Mouse (Mus musculus) limb, embryonic 13.5 days (tissue): ENCODE results near the gene Nprl3. TPM values are rescaled to one million over a fixed set of nuclear protein-coding genes. Genes with fewer than 3 reads are reported as not detected.
A peak's percentile ranks its signal among the peaks of the same experiment; 100 is the strongest.

Source experiments
- ATAC-seq: fragments of 200-750 bp; cut with Nextera tagmentation; 2 replicates; pipeline ENCODE4 v1.8.0; 2017; ENCODE audit warnings: low read depth, moderate number of reproducible peaks, moderate TSS enrichment; ENCODE audit not compliant: low FRiP score
- H3K27ac ChIP-seq: fragments of 300-500 bp; sonication (generic); 2 replicates; pipeline ENCODE4 v1.5.1; 2015; ENCODE audit warnings: inconsistent platforms, mild to moderate bottlenecking, moderate library complexity
- H3K27me3 ChIP-seq: fragments of 300-500 bp; sonication (generic); 2 replicates; pipeline ENCODE4 v1.6.1; 2015; ENCODE audit warnings: mild to moderate bottlenecking, inconsistent platforms
- H3K36me3 ChIP-seq: fragments of 300-500 bp; sonication (generic); 2 replicates; pipeline ENCODE4 v1.6.1; 2015; ENCODE audit warnings: inconsistent platforms, mild to moderate bottlenecking, moderate library complexity
- H3K4me1 ChIP-seq: fragments of 300-500 bp; sonication (generic); 2 replicates; pipeline ENCODE4 v1.6.1; 2015; ENCODE audit warnings: inconsistent platforms
- H3K4me2 ChIP-seq: fragments of 300-500 bp; sonication (generic); replicated peaks from 2 replicates; pipeline ENCODE4 v1.6.1; 2015; ENCODE audit warnings: inconsistent platforms, mild to moderate bottlenecking, moderate library complexity
- H3K4me3 ChIP-seq: fragments of 300-500 bp; sonication (generic); 2 replicates; pipeline ENCODE4 v1.5.1; 2015; ENCODE audit warnings: moderate library complexity, mild to moderate bottlenecking, inconsistent platforms
- H3K9ac ChIP-seq: fragments of 300-500 bp; sonication (generic); 2 replicates; pipeline ENCODE4 v1.6.1; 2015; ENCODE audit warnings: mild to moderate bottlenecking, inconsistent platforms
- H3K9me3 ChIP-seq: fragments of 300-500 bp; sonication (generic); 2 replicates; pipeline ENCODE4 v1.6.1; 2016; ENCODE audit warnings: inconsistent platforms
- WGBS: fragments of 180-500 bp; shearing (Covaris S2); methylation state at CpG from one replicate; pipeline ENCODE4 v1.1.7; 2015; 5-methylcytosine and 5-hydroxymethylcytosine counted together
- polyA plus RNA-seq: library from polyadenylated mRNA; unstranded; fragments of >200 nt; fragmentation: Nextera tagmentation; extraction: Ambion mirVana; gene quantifications from 2 replicates; pipeline ENCODE4 v1.2.1, GENCODE M21; 2015

The Nprl3 gene
- polyA plus RNA-seq, 1 experiment from 2014 or later, result 47.0 TPM

DNA sequence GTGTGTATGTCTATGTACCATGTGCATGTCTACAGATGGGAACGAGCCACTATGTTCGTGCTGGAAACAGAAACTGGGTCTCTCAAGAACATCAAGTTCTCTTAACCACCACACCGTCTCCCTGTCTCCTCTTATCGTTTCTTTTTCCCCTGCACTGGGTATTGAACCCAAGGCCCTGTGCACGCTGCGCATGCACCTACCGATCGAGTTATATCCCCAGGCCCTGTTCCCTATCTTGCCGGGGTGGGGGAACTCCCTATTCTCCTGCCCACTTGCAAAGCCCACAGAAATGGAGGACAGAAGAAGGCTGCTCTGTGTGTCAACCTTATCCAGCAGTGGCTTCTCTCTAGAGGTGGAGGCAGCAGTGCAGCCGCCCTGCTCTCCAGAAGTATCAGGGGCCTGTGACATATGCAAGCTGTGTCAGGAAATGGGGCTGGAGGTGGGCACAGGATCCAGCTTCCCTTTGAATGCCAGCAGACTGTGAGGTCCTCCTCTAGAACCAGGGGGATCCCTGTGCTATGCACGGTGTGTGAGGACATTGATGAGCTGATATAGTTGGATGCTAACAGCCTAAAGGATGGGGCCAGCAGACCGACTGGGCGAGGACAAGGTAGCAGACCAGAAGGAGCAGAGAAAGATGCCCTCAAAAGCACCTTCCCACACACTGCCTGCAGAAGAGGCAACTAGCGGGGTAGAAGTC lies 69.1 kb downstream of the Nprl3 start:
- no peak overlapping the region for H3K4me2 ChIP-seq
- ATAC-seq, result no peak

DNA sequence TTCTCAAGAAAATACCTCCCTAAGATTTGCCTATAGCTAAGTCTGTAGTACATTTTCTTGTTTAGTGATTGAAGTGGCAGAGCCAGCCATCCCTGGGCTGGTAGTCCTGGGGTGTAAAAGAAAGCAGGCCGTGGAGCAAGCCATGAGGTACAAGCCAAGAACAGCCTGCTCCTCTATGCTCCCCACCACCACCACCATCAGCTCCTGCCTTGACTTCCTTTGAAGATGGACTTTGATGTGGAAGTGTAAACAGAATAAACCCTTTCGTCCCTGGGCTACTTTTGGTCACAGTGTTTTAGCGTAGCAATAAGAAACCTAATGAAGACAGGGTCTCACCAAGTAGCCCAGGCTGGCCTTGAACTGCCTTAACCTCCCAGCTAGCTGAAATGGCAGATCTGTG lies 69.7 kb downstream of the Nprl3 start:
- H3K27ac ChIP-seq, result no peak overlapping the region
- WGBS, result 18% methylated on average over 3 of the region's 3 CpGs
- no peak overlapping the region for H3K4me3 ChIP-seq
- no peaks in the 10 kb centered on the region for H3K4me1 ChIP-seq
- no peaks in the 10 kb centered on the region for H3K9me3 ChIP-seq
- no peaks in the 10 kb centered on the region for H3K36me3 ChIP-seq
- peaks cover 7% of the 10 kb centered on the region; the same call in 1 of the 2 replicates for H3K27me3 ChIP-seq
- no peak overlapping the region for H3K9ac ChIP-seq
- ATAC-seq, result no peak
- no peak overlapping the region for H3K4me2 ChIP-seq

More for the DNA sequence above, 69.1 kb downstream of the Nprl3 start:
- 71% methylated on average over 13 of the region's 14 CpGs for WGBS
- no peak overlapping the region for H3K4me3 ChIP-seq
- H3K36me3 ChIP-seq, result no peaks in the 10 kb centered on the region
- no peak overlapping the region for H3K27ac ChIP-seq
- H3K9me3 ChIP-seq, result no peaks in the 10 kb centered on the region
- no peaks in the 10 kb centered on the region for H3K4me1 ChIP-seq
- peaks cover 7% of the 10 kb centered on the region; the same call in 1 of the 2 replicates for H3K27me3 ChIP-seq
- H3K9ac ChIP-seq, result no peak overlapping the region

DNA sequence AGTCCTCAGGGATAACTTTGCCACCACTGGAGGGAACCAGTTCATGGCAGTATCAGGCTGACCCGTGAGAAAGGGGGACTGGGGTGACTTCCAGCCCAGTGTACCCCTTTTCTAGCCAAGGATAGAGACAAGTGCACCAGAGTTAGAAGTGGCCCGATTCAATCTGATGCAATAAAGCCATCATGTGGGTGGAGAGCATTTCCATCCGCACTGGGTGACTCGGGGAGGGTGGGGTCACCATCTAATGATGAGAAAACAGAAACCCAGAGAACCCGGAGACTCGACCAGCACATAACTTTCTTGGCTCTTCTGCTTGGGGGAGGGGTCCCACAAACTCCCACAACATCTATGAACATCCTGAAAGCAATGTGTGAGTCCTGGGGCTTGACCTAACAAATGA lies 70.8 kb downstream of the Nprl3 start:
- no peaks in the 10 kb centered on the region for H3K4me1 ChIP-seq
- H3K36me3 ChIP-seq, result no peaks in the 10 kb centered on the region
- H3K4me3 ChIP-seq, result no peak overlapping the region
- H3K9me3 ChIP-seq, result no peaks in the 10 kb centered on the region
- H3K27ac ChIP-seq, result no peak overlapping the region
- no peak for ATAC-seq
- no peak overlapping the region for H3K4me2 ChIP-seq
- H3K9ac ChIP-seq, result no peak overlapping the region
- peaks cover 7% of the 10 kb centered on the region; the same call in 1 of the 2 replicates for H3K27me3 ChIP-seq
- 72% methylated on average over 6 of the region's 6 CpGs for WGBS

DNA sequence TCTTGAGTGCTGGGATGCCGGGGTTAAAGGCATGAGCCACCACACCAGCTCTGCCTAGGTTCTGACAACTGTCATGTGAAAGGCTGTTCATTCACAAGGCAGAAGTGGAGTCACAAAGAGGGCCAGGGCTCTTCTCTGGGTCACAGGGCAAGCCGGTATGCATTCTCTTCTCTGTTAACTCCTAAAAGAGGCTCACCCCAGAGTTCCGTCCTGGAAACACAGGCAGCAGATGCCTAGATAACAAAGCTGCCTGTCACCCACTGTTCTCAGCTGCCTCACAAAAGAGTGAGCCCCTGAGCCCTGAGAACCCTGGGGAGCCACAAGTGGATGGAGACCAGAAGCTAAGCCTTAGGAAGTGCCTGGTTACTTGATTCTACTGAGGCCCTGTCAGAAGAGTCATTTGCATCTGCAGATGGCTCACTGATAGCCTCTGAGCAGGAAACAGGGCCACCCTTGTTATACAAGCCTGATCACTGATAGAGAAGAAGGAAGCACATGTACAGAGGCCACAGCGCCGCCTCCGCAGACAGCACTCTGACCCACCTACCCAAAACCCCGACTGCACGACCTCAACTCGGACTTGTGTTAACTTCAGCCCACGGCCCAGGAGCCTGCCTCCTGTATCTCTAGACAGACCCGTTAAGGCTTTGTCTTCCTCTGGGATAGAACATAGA lies 71.5 kb downstream of the Nprl3 start:
- no peaks in the 10 kb centered on the region for H3K9me3 ChIP-seq
- 38% methylated on average over 11 of the region's 11 CpGs for WGBS
- H3K4me3 ChIP-seq, result no peak overlapping the region
- no peak overlapping the region for H3K4me2 ChIP-seq
- no peak overlapping the region for H3K9ac ChIP-seq
- no peaks in the 10 kb centered on the region for H3K36me3 ChIP-seq
- no peaks in the 10 kb centered on the region for H3K4me1 ChIP-seq
- H3K27me3 ChIP-seq, result peaks cover 7% of the 10 kb centered on the region; the same call in 1 of the 2 replicates
- no peak for ATAC-seq
- no peak overlapping the region for H3K27ac ChIP-seq

DNA sequence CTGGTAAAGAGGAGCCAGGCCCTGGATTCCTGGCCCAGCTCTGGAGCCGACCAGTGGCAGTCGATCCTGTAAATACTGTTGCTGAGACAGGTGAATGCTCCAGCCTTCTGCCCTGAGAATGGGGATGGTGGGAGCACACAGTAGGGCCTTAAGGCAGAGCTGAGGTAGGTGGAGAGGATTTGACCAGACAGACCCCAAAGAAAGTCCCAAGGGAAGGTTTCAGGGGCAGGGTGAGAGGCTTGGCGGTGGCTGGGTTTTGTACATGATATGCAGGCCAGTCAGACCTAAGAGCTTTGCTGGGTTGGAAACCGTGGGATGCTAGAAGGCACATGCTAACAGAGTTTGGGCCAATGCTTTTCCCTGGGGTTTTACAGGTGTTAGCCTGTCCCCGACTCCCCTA lies 72.9 kb downstream of the Nprl3 start:
- Histone ChIP-seq H3K4me1 (no peaks in the 10 kb centered on the region), H3K4me2 (no peak overlapping the region), H3K27ac (no peak overlapping the region), H3K9me3 (no peaks in the 10 kb centered on the region), H3K36me3 (no peaks in the 10 kb centered on the region), H3K9ac (no peak overlapping the region), H3K4me3 (no peak overlapping the region), H3K27me3 (peaks cover 7% of the 10 kb centered on the region; the same call in 1 of the 2 replicates)
- WGBS, result 70% methylated on average over 5 of the region's 5 CpGs
- ATAC-seq, result no peak

DNA sequence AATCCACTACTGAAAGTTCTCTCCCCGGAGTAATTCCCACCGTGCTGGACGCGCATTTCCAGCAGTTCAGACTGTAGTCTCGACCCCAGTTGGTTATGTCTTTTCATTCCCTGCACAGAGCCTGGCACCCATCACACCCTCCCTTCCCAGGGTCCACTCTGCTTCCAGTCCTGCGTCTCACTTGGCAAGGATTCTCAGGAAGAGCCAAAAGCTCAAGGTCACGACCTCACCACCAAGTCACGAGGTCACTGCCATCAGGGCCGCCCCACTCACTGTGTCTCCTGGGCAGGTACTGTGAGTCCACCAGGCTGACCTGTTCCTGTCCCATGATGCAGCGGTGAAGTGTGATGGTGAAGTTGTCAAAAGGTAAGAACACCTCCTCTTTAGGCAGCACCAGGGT lies 73.4 kb downstream of the Nprl3 start:
- H3K4me3 ChIP-seq, result no peak overlapping the region
- H3K4me2 ChIP-seq, result no peak overlapping the region
- 78% methylated on average over 10 of the region's 10 CpGs for WGBS

DNA sequence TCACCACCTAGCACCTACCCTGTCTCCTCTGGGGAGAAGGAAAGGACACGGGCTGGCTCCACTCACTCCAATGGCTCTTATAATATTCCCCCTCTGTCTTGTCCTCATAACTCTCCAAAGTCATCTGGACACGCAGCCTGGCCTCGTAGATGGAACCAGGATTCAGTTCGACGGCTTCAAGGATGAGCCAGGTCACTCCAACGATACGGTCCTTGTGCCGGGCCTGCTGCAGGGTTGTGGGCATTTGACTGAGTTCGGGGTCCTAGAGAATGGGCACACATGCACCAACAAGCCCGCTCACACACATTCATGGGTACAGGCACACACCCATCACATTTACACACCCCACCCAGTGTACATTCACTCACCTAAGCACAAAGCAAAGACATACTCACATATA lies 74.4 kb downstream of the Nprl3 start:
- ATAC-seq, result no peak
- Histone ChIP-seq H3K9me3 (no peaks in the 10 kb centered on the region), H3K4me1 (no peaks in the 10 kb centered on the region), H3K27me3 (peaks cover 7% of the 10 kb centered on the region; the same call in 1 of the 2 replicates), H3K4me3 (no peak overlapping the region), H3K4me2 (no peak overlapping the region), H3K27ac (no peak overlapping the region), H3K9ac (no peak overlapping the region), H3K36me3 (no peaks in the 10 kb centered on the region)
- 85% methylated on average over 10 of the region's 10 CpGs for WGBS

More for the DNA sequence above, 73.4 kb downstream of the Nprl3 start:
- no peak for ATAC-seq
- Histone ChIP-seq H3K27ac (no peak overlapping the region), H3K4me1 (no peaks in the 10 kb centered on the region), H3K9ac (no peak overlapping the region), H3K36me3 (no peaks in the 10 kb centered on the region), H3K9me3 (no peaks in the 10 kb centered on the region), H3K27me3 (peaks cover 7% of the 10 kb centered on the region; the same call in 1 of the 2 replicates)

DNA sequence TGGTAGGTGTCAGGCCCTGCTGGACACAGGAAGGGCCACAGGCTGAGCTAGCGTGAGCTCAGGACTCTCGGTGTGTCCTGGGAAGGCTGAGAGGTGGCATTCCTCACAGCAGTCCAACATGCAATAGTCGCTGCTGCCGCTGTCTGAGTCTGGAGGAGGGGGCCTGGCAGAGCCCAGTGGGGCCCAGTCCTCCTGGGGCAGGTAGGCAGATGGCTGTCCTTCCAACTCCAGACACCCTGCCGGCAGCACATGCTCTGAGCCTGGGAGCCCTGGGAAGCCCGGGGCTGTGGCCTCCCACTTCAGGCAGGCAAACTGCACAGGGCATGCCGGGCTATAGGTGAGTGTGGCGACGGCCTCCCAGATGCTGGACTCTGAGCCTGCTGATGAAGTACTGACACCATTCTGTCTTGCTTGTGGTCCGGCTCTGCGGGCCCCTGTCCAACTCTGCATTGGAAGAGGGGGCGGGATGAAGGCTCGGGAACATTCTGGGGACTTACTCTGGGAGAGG lies 76.8 kb downstream of the Nprl3 start:
- Histone ChIP-seq H3K36me3 (no peaks in the 10 kb centered on the region), H3K9me3 (no peaks in the 10 kb centered on the region), H3K9ac (0 out of 2 replicates have a peak overlapping the region, but pooled peaks have one; percentile 13), H3K4me2 (no peak overlapping the region), H3K4me1 (no peaks in the 10 kb centered on the region), H3K27me3 (no peaks in the 10 kb centered on the region; the same call in 1 of the 2 replicates), H3K4me3 (no peak overlapping the region), H3K27ac (no peak overlapping the region)
- 77% methylated on average over 13 of the region's 13 CpGs for WGBS
- no peak for ATAC-seq

DNA sequence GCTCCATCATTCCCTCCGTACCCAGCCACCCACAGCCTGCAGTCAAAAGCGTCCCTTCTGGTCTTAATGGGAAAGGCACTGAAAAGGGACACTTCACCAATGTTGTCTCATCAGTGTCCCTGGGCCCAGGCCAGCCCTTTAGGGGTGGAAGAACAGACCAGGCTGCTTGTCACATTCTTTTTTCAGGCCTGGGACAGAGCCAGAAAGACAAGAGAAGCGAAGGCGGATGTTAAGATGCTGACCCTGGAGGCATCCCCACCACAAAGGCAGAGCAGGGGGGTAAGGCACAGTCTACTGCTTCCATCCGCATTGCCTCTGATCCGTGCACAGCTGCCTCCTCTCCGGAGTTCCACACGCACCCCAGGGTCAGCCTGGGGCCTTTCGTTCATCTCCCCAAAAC lies 77.4 kb downstream of the Nprl3 start:
- Histone ChIP-seq H3K27ac (no peak overlapping the region), H3K9me3 (no peaks in the 10 kb centered on the region), H3K4me2 (no peak overlapping the region), H3K27me3 (no peaks in the 10 kb centered on the region; the same call in 1 of the 2 replicates), H3K4me3 (no peak overlapping the region), H3K4me1 (no peaks in the 10 kb centered on the region), H3K36me3 (no peaks in the 10 kb centered on the region), H3K9ac (no peak overlapping the region)
- ATAC-seq, result no peak
- 87% methylated on average over 9 of the region's 9 CpGs for WGBS

DNA sequence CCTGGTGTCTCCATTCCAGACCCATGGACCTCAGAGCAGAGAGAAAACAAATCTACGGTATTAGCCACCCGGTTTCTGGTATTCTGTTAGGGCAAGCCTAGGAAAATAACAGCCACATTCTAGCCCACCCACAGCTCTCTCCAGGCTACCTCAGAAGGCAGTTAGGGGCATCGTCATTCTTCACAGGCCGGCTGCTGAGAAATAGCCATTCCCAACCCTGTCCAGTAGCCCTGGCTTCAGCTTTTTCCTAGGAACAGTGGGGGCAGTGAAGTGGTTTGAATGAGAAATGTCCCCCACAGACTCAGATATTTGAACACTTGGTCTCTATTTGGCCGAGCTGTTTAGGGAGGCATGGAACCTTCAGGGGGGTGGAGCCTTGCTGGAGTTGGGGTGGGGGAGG lies 78.1 kb downstream of the Nprl3 start:
- H3K4me1 ChIP-seq, result no peaks in the 10 kb centered on the region
- H3K27ac ChIP-seq, result no peak overlapping the region
- 61% methylated on average over 5 of the region's 5 CpGs for WGBS
- H3K27me3 ChIP-seq, result no peaks in the 10 kb centered on the region
- no peak overlapping the region for H3K4me2 ChIP-seq
- H3K36me3 ChIP-seq, result no peaks in the 10 kb centered on the region
- no peak for ATAC-seq
- H3K9me3 ChIP-seq, result no peaks in the 10 kb centered on the region
- H3K4me3 ChIP-seq, result no peak overlapping the region
- H3K9ac ChIP-seq, result no peak overlapping the region

DNA sequence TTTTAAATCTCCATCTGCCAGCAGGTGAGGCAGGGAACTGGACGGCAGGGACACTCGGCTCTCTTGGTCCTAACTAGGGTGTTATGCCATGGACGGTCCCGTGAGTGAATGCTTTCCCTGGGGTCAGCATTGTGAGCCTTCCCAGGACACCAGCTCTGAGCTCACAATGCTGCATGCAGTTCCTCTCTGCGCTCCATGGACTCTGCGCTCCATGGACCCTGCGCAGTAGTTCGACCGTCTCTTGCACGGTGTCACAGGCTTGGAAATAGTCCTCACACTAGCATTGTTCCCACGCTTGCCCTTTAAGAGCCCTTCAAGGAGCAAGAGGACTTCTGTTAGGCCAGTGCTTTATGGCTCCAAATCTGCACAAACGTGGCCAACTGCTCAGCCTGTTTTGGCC lies 78.6 kb downstream of the Nprl3 start:
- 81% methylated on average over 12 of the region's 12 CpGs for WGBS
- ATAC-seq, result no peak
- Histone ChIP-seq H3K4me2 (no peak overlapping the region), H3K9ac (no peak overlapping the region), H3K4me3 (no peak overlapping the region), H3K27me3 (no peaks in the 10 kb centered on the region), H3K36me3 (no peaks in the 10 kb centered on the region), H3K27ac (no peak overlapping the region), H3K9me3 (no peaks in the 10 kb centered on the region), H3K4me1 (no peaks in the 10 kb centered on the region)

DNA sequence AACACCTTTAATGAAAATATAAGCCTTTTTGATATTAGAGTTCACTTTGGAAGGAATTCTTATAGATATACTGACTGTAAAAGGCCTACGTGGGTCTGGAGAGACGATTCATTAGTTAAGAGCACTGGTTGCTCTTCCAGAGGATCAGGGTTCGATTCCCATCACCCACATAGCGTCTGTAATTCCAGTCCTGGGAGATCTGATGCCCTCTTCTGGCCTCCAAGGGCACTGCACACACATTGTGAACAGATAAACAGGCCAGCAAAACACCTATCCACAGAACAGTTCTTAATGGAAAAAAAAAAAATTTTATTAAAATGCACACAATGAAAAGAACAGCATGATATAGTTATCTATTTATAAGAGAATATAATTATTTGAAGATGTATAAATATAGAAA lies 80.3 kb downstream of the Nprl3 start:
- Histone ChIP-seq H3K27me3 (no peaks in the 10 kb centered on the region), H3K27ac (no peak overlapping the region), H3K4me3 (no peak overlapping the region), H3K4me2 (no peak overlapping the region), H3K9ac (no peak overlapping the region), H3K9me3 (no peaks in the 10 kb centered on the region), H3K36me3 (no peaks in the 10 kb centered on the region), H3K4me1 (no peaks in the 10 kb centered on the region)
- no peak for ATAC-seq
- WGBS, result 90% methylated on average over 4 of the region's 4 CpGs
